In genomic region chr12:106378303-106379075, GRCm38 (mm10) we compare ENCODE assay signal across 8 mouse cellular contexts.
DNase-seq lines count a peak whose midpoint lies in the region; ATAC-seq and TF ChIP-seq lines count a peak whose summit lies in the region.

No protein-coding gene starts in this region.

- ATAC-seq in CD4-positive, CD25-positive, alpha-beta regulatory T cell, adult 4 months = no peak
- no peak for ATAC-seq in hindbrain, embryonic 16.5 days
- ATAC-seq in liver, embryonic 16.5 days (ENCODE audit: low read depth) = no peak
- no peak for ATAC-seq in megakaryocyte progenitor cell, adult 5-6 weeks (replicated peaks; ENCODE audit: poor library complexity)

- peak overlapping the region; percentile 57 for H3K4me2 ChIP-seq in hindbrain, embryonic 16.5 days (ENCODE audit: low read length)
- peak overlapping the region; percentile 33; the same call in 1 of the 2 replicates for H3K4me2 ChIP-seq in liver, embryonic 16.5 days (ENCODE audit: low read depth, low read length)

- no peaks in the 10 kb centered on the region for H3K36me3 ChIP-seq in hindbrain, embryonic 16.5 days (ENCODE audit: control insufficient read depth, insufficient read depth, low read length)
- H3K36me3 ChIP-seq in liver, embryonic 16.5 days (ENCODE audit: control insufficient read depth, insufficient read depth) = no peaks in the 10 kb centered on the region

- H3K9ac ChIP-seq in hindbrain, embryonic 16.5 days (ENCODE audit: low read depth, low read length) = peak overlapping the region; percentile 47; the same call in 1 of the 2 replicates
- H3K9ac ChIP-seq in liver, embryonic 16.5 days (ENCODE audit: low read depth, low read length) = no peak overlapping the region

- H3K9me3 ChIP-seq in hindbrain, embryonic 16.5 days (ENCODE audit: control insufficient read depth, low read length) = no peaks in the 10 kb centered on the region
- H3K9me3 ChIP-seq in liver, embryonic 16.5 days (replicated peaks; ENCODE audit: control insufficient read depth, low read length) = no peaks in the 10 kb centered on the region

- peaks cover 8% of the 10 kb centered on the region for H3K4me1 ChIP-seq in hindbrain, embryonic 16.5 days (ENCODE audit: control insufficient read depth, insufficient read depth, low read depth, low read length)
- no peaks in the 10 kb centered on the region for H3K4me1 ChIP-seq in liver, embryonic 16.5 days (ENCODE audit: control insufficient read depth, low read depth, low read length)

- 14% methylated on average over 19 of the region's 19 CpGs for WGBS in hindbrain, embryonic 16.5 days
- WGBS in liver, embryonic 16.5 days (ENCODE audit: insufficient replicate concordance) = 24% methylated on average over 19 of the region's 19 CpGs

- peak; percentile 18 for DNase-seq in CD4-positive, CD25-positive, alpha-beta regulatory T cell, adult 2 months (ENCODE audit: low read depth, low spot score)
- peak; percentile 70 for DNase-seq in brain, embryonic 14.5 days (ENCODE audit: low read depth)
- DNase-seq in left cerebral cortex, adult 9 months (ENCODE audit: low spot score in 2 of 2) = no peak
- DNase-seq in gastrocnemius, postnatal 36 days = no peak

- H3K4me3 ChIP-seq in hindbrain, embryonic 16.5 days (ENCODE audit: low read length) = peak overlapping the region; percentile 30
- H3K4me3 ChIP-seq in liver, embryonic 16.5 days (ENCODE audit: low read depth, low read length) = no peak overlapping the region

- H3K27me3 ChIP-seq in hindbrain, embryonic 16.5 days (replicated peaks; ENCODE audit: control insufficient read depth, insufficient read depth, low read length) = no peaks in the 10 kb centered on the region
- no peaks in the 10 kb centered on the region for H3K27me3 ChIP-seq in liver, embryonic 16.5 days (ENCODE audit: control insufficient read depth, insufficient read depth, low read depth, low read length)

- no peak for TF ChIP-seq CTCF in brain, embryonic 14.5 days (IDR thresholded peaks at IDR 0.05; ENCODE audit: borderline replicate concordance, extremely low read depth, insufficient read depth, insufficient read length)

- intact Hi-C loops in gastrocnemius, postnatal 36 days (cut with DNase I) = no loop called here

- TF ChIP-seq POLR2A in brain, embryonic 14.5 days (IDR thresholded peaks at IDR 0.05; ENCODE audit: borderline replicate concordance, extremely low read depth, insufficient read depth, insufficient read length, poor library complexity, severe bottlenecking) = no peak

- peak overlapping the region; percentile 46; the same call in 1 of the 2 replicates for H3K27ac ChIP-seq in hindbrain, embryonic 16.5 days (ENCODE audit: low read depth, low read length)
- no peak overlapping the region for H3K27ac ChIP-seq in liver, embryonic 16.5 days (ENCODE audit: low read length)

Comparison
In these comparisons a context has a peak if more than half of its experiments do, and no peak if none do; other contexts are left out.
1. DNase-seq: peak in CD4-positive, CD25-positive, alpha-beta regulatory T cell, adult 2 months (single experiment) and brain, embryonic 14.5 days (single experiment); none in left cerebral cortex, adult 9 months (0 of 2) and gastrocnemius, postnatal 36 days (0 of 2).